Mouse (Mus musculus): ENCODE measurements at regions not wholly inside any gene's neighbourhood (a gene's known extent, or its start where the extent isn't known, plus 50 kb on each side); places are given as distances from the start of the nearest gene placed in this dataset.

DNA sequence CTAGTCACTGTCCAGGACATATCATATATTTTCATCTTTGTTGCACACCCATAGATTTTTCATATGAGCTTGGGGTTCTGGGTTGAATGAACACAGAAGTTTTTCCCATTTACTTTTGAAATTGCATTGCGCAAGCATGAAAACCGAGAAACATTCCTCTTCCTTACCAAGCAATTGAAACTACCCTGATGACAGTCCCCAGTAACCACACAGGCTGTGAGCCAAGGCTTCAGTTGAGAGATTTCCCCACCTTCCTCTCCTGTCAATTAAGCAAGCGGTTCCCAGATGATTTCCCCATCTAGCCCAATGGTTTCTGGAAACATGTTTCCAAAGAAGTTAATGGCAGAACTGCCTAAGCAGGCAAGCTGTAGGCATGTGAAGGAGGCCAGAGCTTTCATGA lies 81.8 kb upstream of the Inhba start:
- Histone ChIP-seq H3K9me3 (ENCODE audit: low read depth, low read length) (no peaks in the 10 kb centered on the region), H3K4me3 (ENCODE audit: low read depth, low read length) (no peak overlapping the region), H3K4me1 (ENCODE audit: insufficient read depth) (no peaks in the 10 kb centered on the region), H3K9ac (no peak overlapping the region), H3K27me3 (ENCODE audit: insufficient read depth, low read length) (no peaks in the 10 kb centered on the region), H3K27ac (ENCODE audit: low read depth) (no peak overlapping the region), H3K36me3 (ENCODE audit: insufficient read depth) (no peaks in the 10 kb centered on the region), H3K4me2 (no peak overlapping the region)
- WGBS = 80% methylated on average over 3 of the region's 3 CpGs
- no peak for TF ChIP-seq CTCF (IDR thresholded peaks at IDR 0.05; ENCODE audit: low read depth)
- ATAC-seq (ENCODE audit: insufficient read depth) (no peak), DNase-seq (no peak)

DNA sequence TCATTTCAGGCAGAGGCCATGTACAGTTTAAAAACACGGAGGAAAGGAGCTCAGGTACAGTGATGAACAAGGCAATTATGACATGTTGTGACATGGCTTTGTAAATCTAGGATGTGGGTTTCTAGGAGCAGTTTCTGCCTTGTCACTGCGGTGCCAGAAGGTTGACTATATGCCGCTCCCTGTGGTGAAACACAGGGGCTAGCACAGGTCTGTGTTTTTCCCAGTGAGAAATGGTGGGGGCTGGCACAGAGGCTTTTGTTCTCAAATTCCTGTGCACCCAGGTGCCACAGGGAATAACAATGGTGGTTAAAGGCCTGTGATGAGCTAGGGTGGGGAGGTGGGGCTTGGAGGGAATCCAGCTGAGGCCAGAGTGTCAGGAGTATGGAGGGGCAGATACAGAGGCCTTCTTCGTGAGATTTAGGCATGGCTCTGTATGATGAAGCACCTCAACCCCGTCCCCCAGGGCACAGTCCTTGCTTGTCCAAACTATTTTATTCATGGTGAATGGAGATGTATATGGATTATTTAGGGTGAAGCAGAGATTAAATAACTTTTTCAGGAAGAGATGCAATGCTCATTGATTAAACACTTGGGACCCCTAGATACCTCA lies 80.0 kb upstream of the Inhba start:
- H3K4me3 ChIP-seq (ENCODE audit: low read depth, low read length) = no peak overlapping the region
- 36% methylated on average over 5 of the region's 5 CpGs for WGBS
- H3K4me1 ChIP-seq (ENCODE audit: insufficient read depth) = no peaks in the 10 kb centered on the region
- no peak for DNase-seq
- no peak overlapping the region for H3K9ac ChIP-seq
- no peak for ATAC-seq (ENCODE audit: insufficient read depth)
- no peak for TF ChIP-seq CTCF (IDR thresholded peaks at IDR 0.05; ENCODE audit: low read depth)
- H3K4me2 ChIP-seq = no peak overlapping the region
- no peaks in the 10 kb centered on the region for H3K27me3 ChIP-seq (ENCODE audit: insufficient read depth, low read length)
- H3K27ac ChIP-seq (ENCODE audit: low read depth) = no peak overlapping the region
- H3K36me3 ChIP-seq (ENCODE audit: insufficient read depth) = no peaks in the 10 kb centered on the region
- H3K9me3 ChIP-seq (ENCODE audit: low read depth, low read length) = no peaks in the 10 kb centered on the region

DNA sequence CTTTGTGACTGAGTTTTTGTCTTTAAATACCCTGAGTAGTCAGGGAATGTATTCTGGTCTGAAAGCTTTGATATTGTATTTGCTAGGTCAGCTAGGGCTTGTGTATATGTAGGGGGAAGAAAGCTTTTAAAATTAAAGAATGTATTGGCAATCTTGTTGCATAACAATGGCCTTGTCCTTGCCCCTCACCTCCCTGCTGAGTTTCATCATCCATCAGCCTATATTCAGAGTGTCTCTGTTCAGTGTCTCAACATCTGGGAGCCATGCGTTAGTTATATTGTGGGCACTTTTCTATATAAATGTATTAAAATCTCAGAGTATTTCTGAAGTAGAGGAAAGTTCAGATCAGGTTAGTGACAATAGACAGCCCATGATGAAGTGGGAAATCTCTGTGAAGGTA lies 76.0 kb upstream of the Inhba start:
- H3K4me3 ChIP-seq (ENCODE audit: low read depth, low read length) = no peak overlapping the region
- no peaks in the 10 kb centered on the region for H3K36me3 ChIP-seq (ENCODE audit: insufficient read depth)
- TF ChIP-seq CTCF (IDR thresholded peaks at IDR 0.05; ENCODE audit: low read depth) = no peak
- H3K27ac ChIP-seq (ENCODE audit: low read depth) = no peak overlapping the region
- H3K27me3 ChIP-seq (ENCODE audit: insufficient read depth, low read length) = no peaks in the 10 kb centered on the region
- H3K9me3 ChIP-seq (ENCODE audit: low read depth, low read length) = no peaks in the 10 kb centered on the region
- no peaks in the 10 kb centered on the region for H3K4me1 ChIP-seq (ENCODE audit: insufficient read depth)
- WGBS = 86% methylated on average over 1 of the region's 1 CpGs
- no peak overlapping the region for H3K4me2 ChIP-seq
- ATAC-seq (ENCODE audit: insufficient read depth) = no peak
- H3K9ac ChIP-seq = no peak overlapping the region
- DNase-seq = no peak

DNA sequence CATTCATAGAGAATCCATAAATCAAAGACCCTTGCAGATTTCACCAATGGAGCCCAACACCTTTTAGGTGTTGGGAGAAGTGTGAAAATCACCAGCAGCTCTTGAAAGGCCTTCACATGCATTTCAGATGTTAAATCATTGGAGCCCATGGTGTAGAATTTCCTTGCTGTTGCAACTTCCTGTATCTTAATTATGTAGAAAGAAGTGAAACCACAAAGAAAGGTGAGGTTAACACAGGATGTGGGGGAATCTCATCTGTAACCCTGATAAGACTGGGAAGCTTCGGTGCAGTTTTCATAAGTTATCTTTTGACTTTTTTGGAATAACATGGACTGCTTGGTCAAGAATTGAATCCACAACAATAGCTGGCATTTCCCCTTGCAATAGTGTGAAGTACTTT lies 75.5 kb upstream of the Inhba start:
- WGBS = 53% methylated on average over 1 of the region's 1 CpGs

DNA sequence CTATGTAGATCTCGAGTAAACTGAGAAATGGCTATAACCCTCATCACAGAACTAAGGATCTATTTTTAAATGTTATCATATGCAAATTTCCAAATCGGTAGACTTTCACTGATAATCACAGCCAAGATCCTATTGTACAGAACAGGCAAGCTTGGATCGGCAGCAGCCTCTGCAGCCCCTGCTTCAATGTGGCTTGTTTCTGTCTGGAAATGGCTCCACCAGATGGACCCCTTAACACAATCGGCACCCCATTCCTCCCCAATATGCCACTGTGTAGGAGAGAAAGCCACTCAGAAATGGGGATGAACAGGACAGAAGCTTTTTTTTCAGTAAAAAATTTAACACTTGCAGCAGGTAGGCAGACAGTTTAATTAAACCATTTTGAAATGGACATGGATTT lies 61.5 kb upstream of the Inhba start:
- Histone ChIP-seq H3K4me2 (no peak overlapping the region), H3K4me1 (ENCODE audit: insufficient read depth) (no peaks in the 10 kb centered on the region)
- WGBS = 75% methylated on average over 4 of the region's 4 CpGs

More for the DNA sequence above, 75.5 kb upstream of the Inhba start:
- Histone ChIP-seq H3K27ac (ENCODE audit: low read depth) (no peak overlapping the region), H3K9me3 (ENCODE audit: low read depth, low read length) (no peaks in the 10 kb centered on the region), H3K4me3 (ENCODE audit: low read depth, low read length) (no peak overlapping the region), H3K36me3 (ENCODE audit: insufficient read depth) (no peaks in the 10 kb centered on the region), H3K4me2 (no peak overlapping the region), H3K27me3 (ENCODE audit: insufficient read depth, low read length) (no peaks in the 10 kb centered on the region), H3K9ac (no peak overlapping the region), H3K4me1 (ENCODE audit: insufficient read depth) (no peaks in the 10 kb centered on the region)
- no peak for ATAC-seq (ENCODE audit: insufficient read depth)
- no peak for TF ChIP-seq CTCF (IDR thresholded peaks at IDR 0.05; ENCODE audit: low read depth)
- DNase-seq = no peak

DNA sequence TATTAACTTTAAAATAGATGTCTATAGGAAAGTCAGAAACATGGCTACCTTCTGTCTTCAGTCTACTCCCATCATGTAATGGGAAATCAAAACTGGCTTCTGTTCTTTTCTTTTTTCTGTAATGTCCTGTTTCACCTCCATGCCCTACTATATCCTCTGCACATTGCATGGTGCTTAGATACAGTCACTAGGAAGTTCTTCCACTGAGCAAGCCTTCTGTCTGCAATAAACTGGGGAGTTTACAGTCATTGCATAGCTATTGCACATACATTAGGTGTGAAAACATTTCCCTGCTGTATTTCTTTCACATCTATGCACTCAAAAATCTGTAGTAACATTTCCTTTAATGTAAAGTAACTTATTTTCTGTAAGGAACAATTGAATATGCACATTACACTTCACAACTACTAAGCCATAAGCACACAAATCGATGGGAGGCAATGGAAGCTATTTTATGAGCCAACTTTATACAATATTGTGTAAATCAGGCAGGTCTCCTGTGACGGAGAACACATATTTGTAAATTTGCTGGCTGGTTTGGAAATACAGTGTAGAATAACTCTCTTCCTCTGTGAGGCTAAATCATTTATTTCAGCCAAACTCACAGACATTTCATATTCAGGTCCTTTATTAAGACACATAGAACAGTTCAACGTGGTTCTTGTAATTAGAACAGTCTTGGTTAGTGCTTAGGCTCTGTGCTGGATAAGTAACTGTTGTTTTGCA lies 60.6 kb upstream of the Inhba start:
- H3K36me3 ChIP-seq (ENCODE audit: insufficient read depth) = no peaks in the 10 kb centered on the region
- DNase-seq (no peak), ATAC-seq (ENCODE audit: insufficient read depth) (no peak)
- no peak for TF ChIP-seq CTCF (IDR thresholded peaks at IDR 0.05; ENCODE audit: low read depth)
- no peaks in the 10 kb centered on the region for H3K4me1 ChIP-seq (ENCODE audit: insufficient read depth)
- no peak overlapping the region for H3K4me3 ChIP-seq (ENCODE audit: low read depth, low read length)
- H3K27me3 ChIP-seq (ENCODE audit: insufficient read depth, low read length) = no peaks in the 10 kb centered on the region
- H3K27ac ChIP-seq (ENCODE audit: low read depth) = no peak overlapping the region
- no peak overlapping the region for H3K9ac ChIP-seq
- 70% methylated on average over 3 of the region's 3 CpGs for WGBS
- H3K4me2 ChIP-seq = no peak overlapping the region
- no peaks in the 10 kb centered on the region for H3K9me3 ChIP-seq (ENCODE audit: low read depth, low read length)

More for the DNA sequence above, 61.5 kb upstream of the Inhba start:
- no peak for ATAC-seq (ENCODE audit: insufficient read depth)
- Histone ChIP-seq H3K9me3 (ENCODE audit: low read depth, low read length) (no peaks in the 10 kb centered on the region), H3K4me3 (ENCODE audit: low read depth, low read length) (no peak overlapping the region), H3K27me3 (ENCODE audit: insufficient read depth, low read length) (no peaks in the 10 kb centered on the region), H3K36me3 (ENCODE audit: insufficient read depth) (no peaks in the 10 kb centered on the region), H3K9ac (no peak overlapping the region), H3K27ac (ENCODE audit: low read depth) (no peak overlapping the region)
- no peak for TF ChIP-seq CTCF (IDR thresholded peaks at IDR 0.05; ENCODE audit: low read depth)
- no peak for DNase-seq
